Mouse (Mus musculus) c-Kit-positive CD71-positive TER-119-positive erythroid progenitor cells, embryonic 14.5 days (primary cell): Measurements from ENCODE around the gene Shb.
"Not testable (repeated sequence)": the region's sequence is repeated elsewhere in the genome, so short reads cannot be mapped to it uniquely, and the experiment has no call there.

ENCODE experiments used
- DNase-seq: peaks from one replicate; pipeline ENCODE4 v3.0.0-alpha.2; 2013; ENCODE audit warnings: low spot score

The Shb gene

DNA sequence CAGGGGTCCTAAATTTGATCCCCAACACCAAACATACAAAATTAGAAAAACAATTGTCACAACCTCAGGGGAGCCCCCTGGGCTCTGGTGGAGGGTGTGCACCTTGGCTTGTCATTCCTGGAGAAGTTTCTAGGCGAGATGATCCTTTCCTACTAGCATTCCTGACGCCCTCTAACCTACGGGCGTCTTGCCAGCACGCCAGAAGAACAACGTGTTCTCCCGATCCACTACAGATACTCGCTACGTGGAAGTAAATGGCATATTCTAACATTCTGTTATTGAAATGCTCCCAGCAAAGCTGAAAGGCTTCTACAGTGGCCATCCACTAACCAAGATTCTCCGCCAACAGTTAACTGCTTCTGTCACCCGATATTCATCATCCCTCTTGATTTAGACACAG lies 139.7 kb downstream of the Shb start:
- no peak for DNase-seq

DNA sequence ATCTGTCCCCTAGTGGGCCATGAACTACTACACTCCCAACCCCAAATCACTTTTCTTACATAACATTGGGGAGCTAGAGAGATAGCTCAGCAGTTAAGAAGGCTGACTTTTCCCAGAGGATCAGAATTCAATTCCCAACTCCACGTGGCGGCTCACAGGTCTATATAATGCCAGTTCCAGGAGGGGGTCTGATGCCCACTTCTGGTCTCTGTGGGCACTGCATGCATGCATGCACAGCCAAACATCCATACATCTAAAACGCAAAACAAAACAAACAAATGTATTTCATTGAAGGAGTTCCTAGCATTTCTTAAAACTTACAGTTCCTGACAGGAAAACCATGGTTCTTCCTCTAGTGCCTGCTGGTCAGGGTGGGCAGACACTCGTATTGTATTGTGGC lies 140.2 kb downstream of the Shb start:
- DNase-seq: no peak

- not testable (repeated sequence) for DNase-seq
Measured at GRCm38 (mm10) chr4:45387296-45387695, 145.0 kb downstream of the Shb start.

GRCm38 (mm10) chr4:45382133-45382532 lies 150.1 kb downstream of the Shb start:
- not testable (repeated sequence) for DNase-seq

GRCm38 (mm10) chr4:45380903-45381580 lies 151.2 kb downstream of the Shb start:
- not testable (repeated sequence) for DNase-seq

GRCm38 (mm10) chr4:45376573-45376972 lies 155.7 kb downstream of the Shb start:
- no peak for DNase-seq

GRCm38 (mm10) chr4:45374879-45375278 lies 157.4 kb downstream of the Shb start:
- no peak for DNase-seq
